Mouse (Mus musculus): ENCODE measurements around the gene Upp2. TPM values are rescaled to one million over a fixed set of nuclear protein-coding genes. Genes with fewer than 3 reads are reported as not detected.

Upp2 gene
- polyA plus RNA-seq, 1 experiment from 2014 or later = 1.7 TPM

DNA sequence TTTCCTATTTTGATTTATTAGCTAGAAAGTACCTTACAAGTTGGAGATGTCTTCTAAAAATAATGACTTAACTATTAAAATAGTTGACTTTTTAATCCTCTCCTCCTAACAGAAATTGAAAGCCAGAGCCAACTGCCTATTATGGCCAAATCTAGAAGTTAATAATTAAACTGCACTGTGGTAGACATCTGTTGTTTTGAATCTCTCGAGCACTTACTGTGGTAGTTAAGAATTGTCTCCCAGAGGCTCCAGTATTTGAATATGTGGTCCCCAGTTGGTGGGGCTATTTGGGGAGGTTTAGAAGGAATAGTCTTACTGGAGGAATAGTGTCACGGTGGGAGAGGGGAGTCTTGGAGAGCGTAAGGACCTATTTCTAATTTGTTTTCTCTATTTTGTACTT is 273.9 kb downstream of the Upp2 start:
- DNase-seq (ENCODE audit: low spot score) = no peak

DNA sequence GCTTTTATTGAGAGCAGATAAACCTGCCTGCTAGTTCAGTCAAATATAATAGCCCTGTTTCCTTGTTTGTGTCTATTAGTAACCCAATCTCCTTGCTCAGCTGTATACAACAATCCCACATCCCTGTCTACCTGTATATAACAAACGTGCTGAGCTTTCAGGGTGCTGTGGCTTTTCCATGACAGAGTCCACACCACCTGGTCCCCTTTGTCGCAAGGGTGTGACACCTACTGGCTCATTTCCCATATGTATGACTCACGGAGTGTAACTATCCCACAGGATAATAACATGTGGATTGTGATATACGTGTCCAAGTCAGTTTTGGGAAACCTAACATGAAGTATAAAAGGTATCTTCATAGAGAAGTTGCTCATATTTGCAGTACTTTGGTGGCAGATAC is 275.3 kb downstream of the Upp2 start:
- no peak for DNase-seq (ENCODE audit: low spot score)

Other genes starting within 250 kb of the Upp2 start
- gene Acvr1c, start 209.4 kb upstream of the Upp2 start, polyA plus RNA-seq (2015; fragmentation: Nextera tagmentation; extraction: Ambion mirVana) = 0.34 and 0.40 TPM in 2 replicates
- not detected in 2 replicates for gene Gm17409, start 97.2 kb upstream of the Upp2 start, polyA plus RNA-seq (2015; fragmentation: Nextera tagmentation; extraction: Ambion mirVana)
- 0.95 and 1.5 TPM in 2 replicates for gene Acvr1, start 141 bp upstream of the Upp2 start, polyA plus RNA-seq (2015; fragmentation: Nextera tagmentation; extraction: Ambion mirVana)

All from thymus, postnatal 0 days (tissue).